Mouse (Mus musculus): Measurements from ENCODE around the gene Dclre1a.
"Not testable (repeated sequence)": the region's sequence is repeated elsewhere in the genome, so short reads cannot be mapped to it uniquely, and the experiment has no call there.

Gene Dclre1a

GRCm38 (mm10) chr19:56548230-56549032 lies 409 bp upstream of the Dclre1a start, which contains the start of gene Nhlrc2:
TSS of gene Nhlrc2 (plus strand) at chr19:56548261.
- peak; percentile 90 for DNase-seq (ENCODE audit: low spot score)

GRCm38 (mm10) chr19:56546031-56546430 lies 2.0 kb downstream of the Dclre1a start:
- DNase-seq (ENCODE audit: low spot score) = no peak

GRCm38 (mm10) chr19:56544681-56545388 lies 3.2 kb downstream of the Dclre1a start:
- DNase-seq (ENCODE audit: low spot score) = no peak

GRCm38 (mm10) chr19:56543320-56543719 lies 4.7 kb downstream of the Dclre1a start:
- no peak for DNase-seq (ENCODE audit: low spot score)

- DNase-seq (ENCODE audit: low spot score) = no peak
Measured at GRCm38 (mm10) chr19:56535765-56536164, 12.3 kb downstream of the Dclre1a start.

GRCm38 (mm10) chr19:56535064-56535463 lies 13.0 kb downstream of the Dclre1a start:
- no peak for DNase-seq (ENCODE audit: low spot score)

GRCm38 (mm10) chr19:56534337-56534736 lies 13.7 kb downstream of the Dclre1a start:
- no peak for DNase-seq (ENCODE audit: low spot score)

- DNase-seq (ENCODE audit: low spot score) = no peak
Measured at GRCm38 (mm10) chr19:56533291-56534071, 14.5 kb downstream of the Dclre1a start.

GRCm38 (mm10) chr19:56531251-56531650 lies 16.8 kb downstream of the Dclre1a start:
- DNase-seq (ENCODE audit: low spot score) = no peak

- DNase-seq (ENCODE audit: low spot score) = not testable (repeated sequence)
Measured at GRCm38 (mm10) chr19:56530529-56530928, 17.5 kb downstream of the Dclre1a start.

GRCm38 (mm10) chr19:56519408-56519807 lies 28.6 kb downstream of the Dclre1a start:
- DNase-seq (ENCODE audit: low spot score) = not testable (repeated sequence)

GRCm38 (mm10) chr19:56513527-56513926 lies 34.5 kb downstream of the Dclre1a start:
- not testable (repeated sequence) for DNase-seq (ENCODE audit: low spot score)

GRCm38 (mm10) chr19:56511207-56511606 lies 36.8 kb downstream of the Dclre1a start:
- DNase-seq (ENCODE audit: low spot score) = not testable (repeated sequence)

GRCm38 (mm10) chr19:56503525-56503924 lies 44.5 kb downstream of the Dclre1a start:
- DNase-seq (ENCODE audit: low spot score) = not testable (repeated sequence)

- DNase-seq (ENCODE audit: low spot score) = not testable (repeated sequence)
Measured at GRCm38 (mm10) chr19:56503069-56503468, 45.0 kb downstream of the Dclre1a start.

GRCm38 (mm10) chr19:56494157-56494556 lies 53.9 kb downstream of the Dclre1a start:
- not testable (repeated sequence) for DNase-seq (ENCODE audit: low spot score)

- DNase-seq (ENCODE audit: low spot score) = no peak
Measured at GRCm38 (mm10) chr19:56489601-56490000, 58.4 kb downstream of the Dclre1a start.

GRCm38 (mm10) chr19:56487339-56487738 lies 60.7 kb downstream of the Dclre1a start:
- no peak for DNase-seq (ENCODE audit: low spot score)

GRCm38 (mm10) chr19:56486926-56487325 lies 61.1 kb downstream of the Dclre1a start:
- no peak for DNase-seq (ENCODE audit: low spot score)

GRCm38 (mm10) chr19:56485376-56486271 lies 62.4 kb downstream of the Dclre1a start:
- DNase-seq (ENCODE audit: low spot score) = peak; percentile 27
